Mouse (Mus musculus) thymus, adult 18-20 months (tissue): ENCODE data around the gene Ddb2.
"Not testable (repeated sequence)": the region's sequence is repeated elsewhere in the genome, so short reads cannot be mapped to it uniquely, and the experiment has no call there.

Experiments
- DNase-seq, 2 experiments: peaks; one replicate each; pipeline ENCODE4 v3.0.0; 2022; ENCODE audit warnings: mixed read lengths in 2 of 2

Gene Ddb2

DNA sequence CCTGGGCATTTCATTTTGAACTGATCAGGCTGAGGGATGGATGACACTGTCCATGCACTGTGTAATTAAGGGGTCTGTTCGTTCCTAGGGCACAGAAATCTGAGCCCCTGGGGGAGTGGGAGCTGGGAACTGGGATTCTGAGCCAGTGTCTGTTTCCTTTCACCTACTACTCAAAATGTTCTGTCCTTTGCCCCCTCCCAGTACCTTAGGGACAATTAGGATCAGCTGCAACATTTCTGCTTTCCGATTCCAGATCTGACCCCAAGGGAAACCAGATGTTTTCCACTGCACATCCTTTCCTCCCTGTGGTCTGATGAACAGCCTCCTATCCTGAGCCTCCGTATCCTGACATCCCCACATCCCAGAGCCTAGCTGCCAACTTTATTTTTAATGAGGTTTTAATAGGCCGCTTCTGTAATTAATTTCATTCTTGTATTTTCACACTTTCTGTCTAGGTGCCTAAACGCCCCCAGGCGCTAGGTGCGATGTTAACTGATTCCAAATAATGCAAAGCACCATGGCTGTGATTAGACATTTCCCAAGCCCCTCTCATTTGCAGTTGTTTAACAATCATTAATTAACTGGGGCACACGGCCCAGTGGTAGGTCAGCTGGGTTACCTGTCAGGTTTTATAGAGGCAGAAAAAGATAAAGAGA is 18.1 kb upstream of the Ddb2 start:
- DNase-seq: no peak

- DNase-seq: no peak
These were observed 15.7 kb upstream of the Ddb2 start for GRCm38 (mm10) chr2:91252512-91252911.

- DNase-seq: no peak
These were observed 15.2 kb upstream of the Ddb2 start for GRCm38 (mm10) chr2:91252001-91252400.

DNA sequence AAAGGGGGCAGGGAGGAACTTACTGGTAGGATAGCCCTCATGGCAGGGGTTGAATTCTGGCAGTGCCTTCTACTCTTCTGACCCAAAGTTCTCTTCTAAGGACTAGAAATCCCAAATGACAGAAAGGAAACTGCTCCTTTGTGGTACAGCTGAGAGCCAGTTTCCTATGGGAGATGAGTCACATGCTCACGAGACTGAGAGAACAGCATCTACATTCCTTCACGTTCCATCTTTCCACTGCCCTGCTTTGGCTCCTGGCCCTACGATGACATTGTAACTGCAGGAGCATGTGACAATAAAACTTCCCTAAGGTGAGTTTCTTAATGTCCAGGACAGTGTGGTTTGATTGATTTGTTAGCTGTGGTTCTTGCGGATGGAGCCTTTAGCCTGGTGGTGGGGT is 11.6 kb upstream of the Ddb2 start:
- no peak for DNase-seq

GRCm38 (mm10) chr2:91244557-91245228 is 7.9 kb upstream of the Ddb2 start:
- DNase-seq: no peak

DNA sequence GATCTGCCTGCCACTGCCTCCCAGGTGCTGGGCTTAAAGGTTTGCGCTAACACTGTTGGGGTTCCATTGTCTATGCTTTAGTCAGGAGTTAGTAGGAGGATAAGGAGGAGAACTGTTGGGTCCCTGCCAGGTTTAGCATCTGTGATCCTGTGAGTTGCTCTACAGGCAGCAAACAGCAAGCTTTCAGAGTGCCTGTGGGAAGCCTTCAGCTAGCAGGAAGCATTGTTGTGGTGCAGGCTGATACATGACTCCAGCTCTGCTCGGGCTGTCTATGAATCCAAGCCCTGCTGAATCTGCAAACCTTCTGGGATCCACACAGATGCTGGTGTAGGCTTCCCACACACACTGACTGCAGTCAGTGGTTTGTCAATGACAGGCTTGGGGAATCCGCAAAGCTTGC is 6.6 kb upstream of the Ddb2 start:
- no peak for DNase-seq

DNA sequence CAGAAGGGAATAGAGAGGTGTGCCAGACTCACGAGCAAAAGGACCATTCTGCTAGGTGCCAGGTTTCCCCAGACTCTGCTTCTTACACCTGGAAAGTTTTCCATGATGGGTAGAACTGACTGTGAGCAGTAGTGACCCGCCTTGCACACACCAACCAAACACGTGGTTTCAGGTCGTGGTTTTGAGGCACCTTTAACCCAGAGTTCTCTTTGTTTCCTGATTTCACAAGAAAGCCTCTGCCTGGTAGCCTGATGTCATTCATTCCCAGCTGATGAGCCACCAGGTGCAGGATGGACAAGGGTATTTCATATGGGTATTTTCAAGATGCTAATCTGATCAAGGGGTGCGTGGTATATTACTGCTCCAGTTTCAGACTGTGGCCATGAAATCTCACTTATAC is 5.8 kb upstream of the Ddb2 start:
- DNase-seq: no peak

- not testable (repeated sequence) for DNase-seq
These were observed 814 bp upstream of the Ddb2 start for GRCm38 (mm10) chr2:91237511-91238080.

DNA sequence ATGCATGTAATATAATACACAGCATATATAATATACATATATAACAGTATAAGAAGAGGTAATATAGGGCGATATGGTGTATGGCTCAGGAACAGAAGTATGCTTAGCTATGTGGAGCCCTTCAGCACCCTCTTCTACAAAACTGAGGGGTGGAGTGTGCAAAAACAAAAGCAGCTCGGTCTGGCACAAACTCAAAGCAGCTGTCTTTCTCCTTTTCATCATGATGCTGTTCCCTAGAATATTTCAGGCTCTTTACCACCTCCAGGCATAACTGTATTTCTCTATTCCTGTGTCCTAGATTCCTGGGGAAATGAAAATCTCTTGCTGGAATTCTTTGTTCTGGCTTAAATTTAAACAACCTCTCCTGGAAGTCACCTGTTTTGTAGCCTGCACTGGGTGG is 7.0 kb downstream of the Ddb2 start:
- DNase-seq: no peak

DNA sequence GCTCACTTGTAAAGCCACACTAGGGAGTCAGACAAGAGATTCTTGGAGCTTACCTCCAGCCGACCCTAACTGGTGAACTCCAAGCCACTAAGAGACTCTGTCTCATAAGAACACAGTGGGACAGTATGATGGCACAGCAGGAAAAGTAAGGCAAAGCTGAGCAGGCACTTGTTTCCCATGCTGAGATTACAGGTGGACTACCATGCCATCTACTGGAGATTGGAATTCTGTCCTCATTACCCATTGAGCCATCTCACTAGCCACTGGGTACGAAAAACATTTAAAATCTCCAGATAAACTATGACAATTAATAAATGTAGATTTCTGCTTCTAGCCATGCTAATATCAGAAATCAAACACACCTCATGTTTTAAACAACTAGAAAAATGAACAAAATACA is 13.2 kb downstream of the Ddb2 start:
- no peak for DNase-seq

DNA sequence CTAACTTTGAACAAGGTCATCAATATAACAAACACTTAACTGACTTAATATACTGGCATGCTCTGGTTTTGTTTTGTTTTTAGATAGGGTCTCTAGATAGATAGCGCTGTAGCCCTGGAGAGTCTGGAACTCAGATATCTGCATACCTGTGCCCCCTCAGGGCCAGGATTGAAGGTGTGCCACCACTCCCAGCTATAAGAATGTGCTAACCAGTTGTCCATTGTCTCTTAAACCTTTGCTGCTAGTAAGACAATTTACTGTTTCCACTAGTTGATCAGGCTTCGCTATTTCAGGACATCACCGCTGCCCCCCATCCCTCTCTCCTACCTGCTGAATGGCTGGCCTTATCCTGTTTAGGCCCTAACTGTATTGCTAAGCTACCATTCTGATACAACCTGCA is 16.3 kb downstream of the Ddb2 start:
- DNase-seq: no peak

DNA sequence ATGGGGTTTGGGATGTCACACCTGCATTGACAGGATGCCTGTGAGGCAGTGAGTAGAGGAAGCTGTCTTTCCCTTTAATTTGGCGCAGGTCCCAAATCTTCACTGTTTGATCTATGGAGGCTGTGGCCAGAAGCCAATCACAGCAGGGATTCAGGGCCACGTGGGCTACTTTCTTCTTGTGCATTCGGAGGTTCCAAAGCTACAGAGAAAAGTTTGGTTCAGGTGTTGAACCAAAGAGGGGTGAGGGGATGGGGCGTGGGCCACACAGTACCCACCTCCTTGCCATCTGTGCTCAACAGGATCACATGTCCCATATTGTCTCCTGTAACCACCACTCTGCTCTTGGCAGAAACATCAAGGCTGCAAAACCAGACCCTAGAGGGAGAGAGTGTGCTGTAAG is 19.8 kb downstream of the Ddb2 start:
- DNase-seq: peak; percentile 60 to 79

GRCm38 (mm10) chr2:91213311-91213710 is 23.5 kb downstream of the Ddb2 start:
- DNase-seq: no peak

DNA sequence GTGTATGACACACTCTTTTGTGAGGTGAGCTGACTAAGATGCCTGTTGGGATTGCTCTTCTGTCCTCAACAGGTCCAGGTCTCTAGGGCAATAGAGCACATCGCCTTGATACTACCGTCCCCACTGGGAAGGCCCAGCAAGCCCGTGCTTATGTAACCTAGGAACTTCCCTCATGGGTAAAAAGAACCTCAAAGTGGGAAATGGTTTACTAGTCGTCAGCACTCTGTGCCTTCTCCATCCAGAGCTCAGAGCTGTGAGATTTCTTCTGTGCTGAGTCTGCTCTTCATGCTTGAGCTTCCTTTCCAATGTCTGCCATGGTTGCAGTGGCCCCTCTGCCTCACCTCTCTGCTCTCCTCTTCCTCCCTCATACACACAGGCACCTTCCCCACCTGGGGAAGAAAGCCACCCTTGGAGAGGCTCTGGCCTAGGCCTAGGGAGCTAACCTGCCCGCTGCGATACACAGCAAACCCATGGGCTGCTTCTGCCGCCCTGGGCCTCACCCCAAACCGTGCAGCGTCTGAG is 30.5 kb downstream of the Ddb2 start:
- DNase-seq: no peak

DNA sequence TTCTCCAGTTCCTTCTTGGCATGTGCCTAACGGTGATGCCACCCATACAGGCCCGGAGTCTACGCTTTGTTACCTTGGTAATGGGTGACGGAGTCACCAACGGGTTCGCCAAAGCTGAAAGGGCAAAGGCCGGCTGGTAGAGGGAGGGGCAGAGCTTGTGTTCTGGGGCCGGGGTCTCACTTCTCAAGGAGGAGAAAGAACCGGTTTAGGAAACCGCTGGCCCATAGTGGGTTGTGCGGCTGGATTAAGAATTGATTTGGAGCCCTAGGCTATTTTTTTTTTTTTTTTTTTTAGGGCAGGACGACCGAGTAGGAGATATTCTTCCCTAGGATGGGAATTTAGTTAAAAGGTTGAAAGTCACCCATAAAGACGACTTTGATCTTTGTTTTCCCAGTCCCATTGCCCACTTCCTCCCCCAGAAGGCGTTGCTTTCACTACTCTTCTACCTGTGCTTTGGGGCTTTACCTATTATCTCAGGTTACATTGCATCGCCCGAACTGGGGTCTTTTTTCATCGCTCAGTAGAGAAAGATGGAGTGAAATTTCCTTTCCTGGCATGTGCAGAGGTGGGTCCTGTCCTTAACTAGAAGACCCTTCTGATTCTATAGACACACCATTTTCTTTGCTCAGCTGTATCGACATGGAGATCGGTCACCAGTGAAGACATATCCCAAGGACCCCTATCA is 33.7 kb downstream of the Ddb2 start:
- DNase-seq: no peak

DNA sequence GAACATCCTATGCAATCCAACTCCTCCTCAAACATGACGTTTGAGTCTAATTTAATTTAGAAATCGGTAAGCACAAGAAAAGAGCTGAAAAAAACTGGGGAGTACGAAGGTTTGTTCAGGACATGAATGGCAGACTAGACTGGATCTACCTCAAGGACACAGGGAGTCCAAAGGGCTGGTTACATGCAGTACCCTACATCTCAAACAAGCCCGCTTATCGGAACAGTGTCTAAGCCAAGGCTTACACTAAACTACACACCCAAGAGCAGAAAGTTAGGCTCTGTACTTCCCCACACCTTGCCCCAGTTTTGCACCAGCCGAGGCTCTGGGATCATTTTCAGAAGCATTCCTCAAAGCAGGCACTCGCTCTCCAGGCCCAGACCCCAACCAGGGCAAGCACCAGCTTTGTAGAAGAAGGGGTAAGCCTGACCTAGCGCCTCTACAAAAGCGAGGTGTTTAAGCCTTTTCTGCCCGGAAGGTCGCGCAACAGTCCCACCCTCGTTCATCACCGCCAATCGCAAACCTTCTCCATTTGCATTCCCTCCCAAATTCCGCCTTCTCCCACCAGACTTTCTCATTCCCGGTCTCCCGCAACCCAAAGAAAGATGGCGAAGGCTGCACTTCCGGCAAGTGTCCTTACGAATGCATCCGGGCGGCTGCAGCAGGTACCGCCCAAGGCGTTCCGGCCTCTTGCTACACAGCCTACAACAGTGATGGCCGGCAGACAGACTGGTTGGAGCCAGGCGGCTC is 34.4 kb downstream of the Ddb2 start, which contains the start of the genes Nr1h3 and Acp2:
Gene Nr1h3 (minus strand): TSS at position 613 of the 750 bp plus-strand sequence.
Gene Acp2 (plus strand): TSS at position 664 of the 750 bp plus-strand sequence.
- DNase-seq: peak; percentile 75 to 77

DNA sequence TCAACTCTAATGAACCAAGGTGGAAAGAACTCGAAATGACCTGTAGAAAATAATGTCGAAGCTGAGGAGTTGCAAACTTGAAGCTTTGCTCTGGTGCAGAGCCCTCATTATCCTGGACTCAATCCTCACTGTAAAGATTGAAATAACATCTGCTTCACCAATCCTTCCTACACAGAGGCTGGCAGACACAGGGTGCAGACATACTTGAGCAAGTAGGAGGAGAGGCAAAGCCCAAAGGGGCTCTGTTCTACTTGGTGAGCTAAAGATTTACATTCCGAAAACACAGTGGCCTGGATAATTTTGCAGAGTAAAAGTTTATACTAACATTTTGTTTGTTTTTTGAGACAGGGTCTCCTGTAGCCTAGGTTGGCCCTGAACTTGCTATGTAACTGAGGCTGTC is 37.9 kb downstream of the Ddb2 start:
- no peak for DNase-seq

- DNase-seq: no peak
These were observed 40.2 kb downstream of the Ddb2 start for GRCm38 (mm10) chr2:91196577-91197001.

DNA sequence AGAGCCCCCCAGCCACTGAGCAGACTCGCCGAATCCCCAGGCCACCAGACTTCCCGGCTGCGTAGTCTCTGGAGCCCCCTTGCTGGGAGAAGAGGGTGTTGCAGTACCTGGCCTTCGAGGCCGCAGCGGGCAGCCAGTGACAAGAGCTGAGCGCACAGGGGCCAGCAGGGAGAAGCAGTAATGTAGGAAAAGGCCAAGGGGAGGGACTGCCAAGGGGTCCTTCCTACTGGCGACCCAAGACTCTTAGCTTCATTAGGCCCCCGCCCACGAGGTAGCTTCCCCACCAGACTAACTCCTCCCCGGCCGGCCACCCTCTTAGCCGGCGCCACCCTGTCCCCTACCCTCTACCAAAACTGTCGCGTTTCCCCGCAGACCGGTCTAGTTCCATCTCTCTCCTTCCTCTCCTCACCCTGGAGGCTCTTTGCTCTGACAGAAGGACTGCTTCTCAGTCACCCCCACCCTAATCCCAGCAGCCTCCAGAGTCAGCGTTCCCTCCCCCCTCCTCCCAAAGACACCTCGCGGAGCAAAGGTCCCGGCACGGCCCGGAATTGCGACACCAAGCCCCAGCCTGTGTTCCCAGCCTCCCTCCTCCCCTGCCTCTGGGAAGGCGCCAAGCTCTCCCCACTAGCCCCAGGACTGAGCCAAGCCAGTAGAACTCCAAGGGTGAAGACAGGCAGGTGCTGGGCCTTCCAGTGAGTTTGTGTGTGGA is 42.0 kb downstream of the Ddb2 start:
- peak; percentile 37 to 42 for DNase-seq

DNA sequence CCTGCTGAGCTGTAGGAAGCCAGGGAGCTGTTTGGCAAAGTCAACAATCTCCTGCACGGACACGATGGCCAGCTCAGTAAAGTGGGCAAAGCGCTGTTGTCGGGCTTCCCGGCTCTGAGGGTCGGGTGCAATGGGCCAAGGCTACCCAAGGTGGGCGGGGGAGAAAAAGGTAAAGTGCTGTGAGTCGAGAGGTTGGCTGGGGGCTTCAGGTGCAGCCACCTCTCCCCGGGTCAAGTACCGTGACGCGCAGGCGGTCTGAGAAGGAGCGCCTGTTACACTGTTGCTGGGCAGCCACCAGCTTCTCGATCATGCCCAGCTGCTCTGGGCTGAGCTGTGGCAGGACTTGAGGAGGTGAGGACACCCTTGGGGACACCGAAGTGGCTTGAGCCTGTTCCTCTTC is 46.3 kb downstream of the Ddb2 start:
- no peak for DNase-seq

- DNase-seq: no peak
These were observed 49.4 kb downstream of the Ddb2 start for GRCm38 (mm10) chr2:91187431-91187830.

DNA sequence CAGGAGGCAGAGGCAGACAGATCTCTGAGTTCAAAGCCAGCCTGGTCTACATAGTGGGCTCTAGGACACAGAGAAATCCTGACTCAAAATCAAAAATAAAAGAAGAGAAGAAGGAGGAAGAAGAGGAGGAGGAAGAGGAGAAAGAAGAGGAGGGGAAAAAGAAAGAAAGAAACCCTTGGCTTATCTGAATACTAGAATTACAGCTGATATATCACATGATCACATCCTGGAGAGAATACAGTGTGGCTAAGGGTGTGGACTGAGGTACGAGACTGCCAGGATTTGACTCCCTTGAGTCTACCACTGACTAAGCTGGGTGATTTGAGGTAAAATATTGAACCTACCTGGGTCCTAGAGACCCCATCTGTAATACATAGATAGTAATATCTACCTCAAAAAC is 50.6 kb downstream of the Ddb2 start:
- DNase-seq: no peak
